Comparison of ENCODE assay signal across 9 mouse cellular contexts in genomic region chr2:131770852-131771251, GRCm38 (mm10).
A peak's percentile ranks its signal among the peaks of the same experiment; 100 is the strongest.
DNase-seq lines count a peak whose midpoint lies in the region; ATAC-seq and TF ChIP-seq lines count a peak whose summit lies in the region.
"Had no signal": no experiment of that assay in that cellular context is flagged by ENCODE, and none has a peak within 500 bp of the region (broad histone marks: within the 10 kb centered on the region; RNA-seq: fewer than 3 reads in every experiment).

No protein-coding gene starts in this region.

- peak; percentile 33 for DNase-seq in gastrocnemius, adult 18-20 months (ENCODE audit: low spot score)
- no peak for DNase-seq in gastrocnemius, postnatal 25 days
- DNase-seq in 416B (ENCODE audit: low read depth) = peak; percentile 43
- DNase-seq in adrenal gland, postnatal 14 days = peak; percentile 78
- DNase-seq in fibroblast of lung, adult 2 months (ENCODE audit: low read depth) = peak; percentile 42
- DNase-seq in layer of hippocampus, adult 9-10 months (ENCODE audit: low spot score) = peak; percentile 67
- peak; percentile 63 for DNase-seq in midbrain, postnatal 0 days (ENCODE audit: low spot score)
- DNase-seq in spleen, postnatal 10 days (ENCODE audit: low spot score in 2 of 2) = no peak

- no peak for ATAC-seq in midbrain, postnatal 0 days (ENCODE audit: low FRiP score)

- H3K27ac ChIP-seq in midbrain, postnatal 0 days (ENCODE audit: low read depth, low read length) = no peak overlapping the region
- H3K27ac ChIP-seq: liver, embryonic 15.5 days had no signal

- peak; percentile 63 for TF ChIP-seq CTCF in midbrain, postnatal 0 days (IDR thresholded peaks at IDR 0.05)

- 62% methylated on average over 5 of the region's 5 CpGs for whole genome bisulfite sequencing in midbrain, postnatal 0 days

- H3K36me3 ChIP-seq in midbrain, postnatal 0 days (ENCODE audit: insufficient read depth, low read length) = no peaks in the 10 kb centered on the region
- H3K36me3 ChIP-seq: liver, embryonic 15.5 days had no signal

- H3K4me3 ChIP-seq in midbrain, postnatal 0 days (ENCODE audit: low read depth, low read length) = no peak overlapping the region
- H3K4me3 ChIP-seq: liver, embryonic 15.5 days had no signal

- H3K4me2 ChIP-seq in midbrain, postnatal 0 days (ENCODE audit: low read depth, low read length, poor library complexity, severe bottlenecking) = no peak overlapping the region
- H3K4me2 ChIP-seq: liver, embryonic 15.5 days had no signal

- H3K9me3 ChIP-seq in midbrain, postnatal 0 days (ENCODE audit: low read length) = no peaks in the 10 kb centered on the region
- H3K9me3 ChIP-seq: liver, embryonic 15.5 days had no signal

- no peak overlapping the region for H3K9ac ChIP-seq in midbrain, postnatal 0 days (replicated peaks; ENCODE audit: low read length, poor library complexity, severe bottlenecking)
- H3K9ac ChIP-seq: liver, embryonic 15.5 days had no signal

- H3K27me3 ChIP-seq in midbrain, postnatal 0 days (ENCODE audit: insufficient read depth, low read length) = no peaks in the 10 kb centered on the region
- H3K27me3 ChIP-seq: liver, embryonic 15.5 days had no signal

- no peaks in the 10 kb centered on the region for H3K4me1 ChIP-seq in midbrain, postnatal 0 days (ENCODE audit: insufficient read depth, low read length)
- H3K4me1 ChIP-seq: liver, embryonic 15.5 days had no signal

Comparison
In these comparisons a context has a peak if more than half of its experiments do, and no peak if none do; other contexts are left out.
1. DNase-seq: peak in gastrocnemius, adult 18-20 months (single experiment), 416B (single experiment), adrenal gland, postnatal 14 days (single experiment), fibroblast of lung, adult 2 months (single experiment), layer of hippocampus, adult 9-10 months (single experiment) and midbrain, postnatal 0 days (single experiment); none in gastrocnemius, postnatal 25 days (single experiment) and spleen, postnatal 10 days (0 of 2).